Mouse (Mus musculus) left cerebral cortex, adult 6 months (tissue): ENCODE measurements around the gene Slc16a5. TPM values are rescaled to one million over a fixed set of nuclear protein-coding genes. Genes with fewer than 3 reads are reported as not detected.

Experiments used
- long read RNA-seq, 2 experiments: library from polyadenylated mRNA; unstranded; transcript quantifications; one replicate each; pipeline ENCODE4 v2.0.0; 2019 to 2020
- polyA plus RNA-seq: library from polyadenylated mRNA; unstranded; fragments of <200 nt; fragmentation: Nextera tagmentation; gene quantifications from 2 replicates; pipeline ENCODE4 v1.2.3, GENCODE M21; 2021

Slc16a5 gene
- polyA plus RNA-seq = 0.15 and 0.38 TPM in 2 replicates
- long read RNA-seq, experiment 1 = 0 reads
- long read RNA-seq, experiment 2, partial matches to known transcripts = 0 of 1 reads
- long read RNA-seq, experiment 2, other reads (novel, unspliced or antisense) = 1 of 1 reads

GRCm38 (mm10) chr11:115462243-115462891 is at the start of gene Slc16a5:
Gene Slc16a5 (plus strand): TSS chr11:115462474.

GRCm38 (mm10) chr11:115419531-115420237 is 42.6 kb upstream of the Slc16a5 start, which contains the start of the genes Atp5h and Kctd2:
Gene Atp5h (minus strand): TSS chr11:115419962.
Gene Kctd2 (plus strand): TSS chr11:115420128.

GRCm38 (mm10) chr11:115439906-115440595 is 22.2 kb upstream of the Slc16a5 start, which contains the start of gene Trim80:
Gene Trim80 (plus strand): TSS chr11:115440545.

GRCm38 (mm10) chr11:115475025-115475757 is 12.9 kb downstream of the Slc16a5 start, which contains the start of gene Armc7:
Gene Armc7 (plus strand): TSS chr11:115475667.

GRCm38 (mm10) chr11:115491356-115492083 is 29.2 kb downstream of the Slc16a5 start, which contains the start of gene Nt5c:
Gene Nt5c (minus strand): TSS chr11:115491862.

GRCm38 (mm10) chr11:115514238-115514663 is 52.0 kb downstream of the Slc16a5 start, which contains the start of gene Jpt1:
Gene Jpt1 (minus strand): TSS chr11:115514387.

Other genes starting within 250 kb of the Slc16a5 start
- gene Grin2c, start 195.2 kb upstream of the Slc16a5 start, polyA plus RNA-seq = 2.8 and 6.7 TPM in 2 replicates
- 7.4 and 8.5 TPM in 2 replicates for gene Fdxr, start 185.4 kb upstream of the Slc16a5 start, polyA plus RNA-seq
- gene Fads6, start 164.8 kb upstream of the Slc16a5 start, polyA plus RNA-seq = 2.0 and 2.5 TPM in 2 replicates
- gene Otop2, start 155.3 kb upstream of the Slc16a5 start, polyA plus RNA-seq = 1.2 and 2.5 TPM in 2 replicates
- 0.27 and 0.36 TPM in 2 replicates for gene Ush1g, start 140.4 kb upstream of the Slc16a5 start, polyA plus RNA-seq
- gene Otop3, start 127.7 kb upstream of the Slc16a5 start, polyA plus RNA-seq = 0.15 and 0.21 TPM in 2 replicates
- 58.1 and 64.1 TPM in 2 replicates for gene Hid1, start 94.7 kb upstream of the Slc16a5 start, polyA plus RNA-seq
- gene Cdr2l, start 80.6 kb upstream of the Slc16a5 start, polyA plus RNA-seq = 6.6 and 13.2 TPM in 2 replicates
- gene Mrpl58, start 58.7 kb upstream of the Slc16a5 start, polyA plus RNA-seq = 211 and 277 TPM in 2 replicates
- 1,610 and 1,643 TPM in 2 replicates for gene Atp5h, start 42.5 kb upstream of the Slc16a5 start, polyA plus RNA-seq
- 8.4 and 9.6 TPM in 2 replicates for gene Kctd2, start 42.3 kb upstream of the Slc16a5 start, polyA plus RNA-seq
- not detected in 2 replicates for gene Trim80, start 21.9 kb upstream of the Slc16a5 start, polyA plus RNA-seq
- 8.7 and 8.9 TPM in 2 replicates for gene Armc7, start 13.2 kb downstream of the Slc16a5 start, polyA plus RNA-seq
- 122 and 134 TPM in 2 replicates for gene Nt5c, start 29.4 kb downstream of the Slc16a5 start, polyA plus RNA-seq
- gene Jpt1, start 51.9 kb downstream of the Slc16a5 start, polyA plus RNA-seq = 221 and 286 TPM in 2 replicates
- 614 and 680 TPM in 2 replicates for gene Sumo2, start 73.8 kb downstream of the Slc16a5 start, polyA plus RNA-seq
- 24.0 and 25.4 TPM in 2 replicates for gene Nup85, start 102.0 kb downstream of the Slc16a5 start, polyA plus RNA-seq
- 52.9 and 69.6 TPM in 2 replicates for gene Mrps7, start 141.5 kb downstream of the Slc16a5 start, polyA plus RNA-seq
- 5.6 and 19.8 TPM in 2 replicates for gene Gga3, start 141.6 kb downstream of the Slc16a5 start, polyA plus RNA-seq
- 21.1 and 23.1 TPM in 2 replicates for gene Mif4gd, start 150.5 kb downstream of the Slc16a5 start, polyA plus RNA-seq
- 42.4 and 49.2 TPM in 2 replicates for gene Slc25a19, start 165.8 kb downstream of the Slc16a5 start, polyA plus RNA-seq
- gene Grb2, start 246.1 kb downstream of the Slc16a5 start, polyA plus RNA-seq = 18.5 and 33.1 TPM in 2 replicates